Mouse (Mus musculus): Measurements from ENCODE around the gene Stat4.

GRCm38 (mm10) chr1:52149934-52150346, 163.0 kb downstream of the Stat4 start:
- TF ChIP-seq CTCF (IDR thresholded peaks at IDR 0.05; ENCODE audit: extremely low read depth, insufficient read depth, insufficient read length, insufficient replicate concordance), result no peak
- TF ChIP-seq POLR2A (IDR thresholded peaks at IDR 0.05; ENCODE audit: low read depth, low read length), result no peak
